Mouse (Mus musculus): ENCODE measurements around the gene Gnb1. TPM values are rescaled to one million over a fixed set of nuclear protein-coding genes. Genes with fewer than 3 reads are reported as not detected.

Gene Gnb1
- total RNA-seq, 4 experiments from 2014 or later, result 790 to 898 (median 858) TPM

DNA sequence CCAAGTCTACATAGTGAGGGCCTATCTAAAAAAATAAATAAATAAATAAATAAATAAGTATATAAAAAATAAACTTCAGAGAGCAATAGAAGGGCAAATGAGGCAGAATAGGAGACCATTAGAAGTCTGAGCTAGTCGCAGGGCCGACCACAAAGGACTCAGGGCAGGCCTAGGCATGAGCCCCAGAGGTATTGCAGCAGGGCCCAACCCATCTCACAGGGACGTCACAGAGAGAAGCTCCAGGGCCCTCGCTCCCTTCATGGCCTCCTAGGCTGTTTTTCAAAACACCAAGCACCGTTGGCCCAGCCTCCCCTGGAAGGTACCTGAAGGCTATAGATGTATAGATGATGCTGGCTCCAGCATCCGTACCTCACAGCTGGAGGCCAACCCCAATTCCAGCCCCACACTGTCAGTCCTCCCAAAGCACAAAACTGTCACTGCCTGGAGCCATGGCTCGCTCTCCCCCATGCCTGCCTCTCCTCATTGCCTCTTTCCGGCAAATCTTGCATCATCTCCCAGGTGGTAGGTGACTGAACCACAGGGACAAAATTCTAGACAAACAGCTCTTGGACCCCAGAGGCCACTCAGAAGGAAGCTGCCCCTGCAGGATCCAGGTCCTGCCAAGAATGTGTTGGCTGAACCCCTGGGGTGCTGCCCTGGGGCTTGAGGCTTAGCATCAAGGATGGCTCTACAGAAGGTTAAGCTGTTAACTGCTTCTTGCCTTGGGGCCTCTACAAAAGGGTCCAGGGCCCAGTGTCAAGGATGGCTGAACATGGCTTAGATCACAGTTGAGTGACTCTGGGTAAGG lies 8.2 kb upstream of the Gnb1 start:
- DNase-seq (ENCODE audit: low spot score in 2 of 2), result no peak

GRCm38 (mm10) chr4:155485521-155485920 lies 5.6 kb upstream of the Gnb1 start:
- DNase-seq (ENCODE audit: low spot score in 2 of 2), result no peak

- DNase-seq (ENCODE audit: low spot score in 2 of 2), result no peak
Observed at GRCm38 (mm10) chr4:155487746-155488145, 3.4 kb upstream of the Gnb1 start.

DNA sequence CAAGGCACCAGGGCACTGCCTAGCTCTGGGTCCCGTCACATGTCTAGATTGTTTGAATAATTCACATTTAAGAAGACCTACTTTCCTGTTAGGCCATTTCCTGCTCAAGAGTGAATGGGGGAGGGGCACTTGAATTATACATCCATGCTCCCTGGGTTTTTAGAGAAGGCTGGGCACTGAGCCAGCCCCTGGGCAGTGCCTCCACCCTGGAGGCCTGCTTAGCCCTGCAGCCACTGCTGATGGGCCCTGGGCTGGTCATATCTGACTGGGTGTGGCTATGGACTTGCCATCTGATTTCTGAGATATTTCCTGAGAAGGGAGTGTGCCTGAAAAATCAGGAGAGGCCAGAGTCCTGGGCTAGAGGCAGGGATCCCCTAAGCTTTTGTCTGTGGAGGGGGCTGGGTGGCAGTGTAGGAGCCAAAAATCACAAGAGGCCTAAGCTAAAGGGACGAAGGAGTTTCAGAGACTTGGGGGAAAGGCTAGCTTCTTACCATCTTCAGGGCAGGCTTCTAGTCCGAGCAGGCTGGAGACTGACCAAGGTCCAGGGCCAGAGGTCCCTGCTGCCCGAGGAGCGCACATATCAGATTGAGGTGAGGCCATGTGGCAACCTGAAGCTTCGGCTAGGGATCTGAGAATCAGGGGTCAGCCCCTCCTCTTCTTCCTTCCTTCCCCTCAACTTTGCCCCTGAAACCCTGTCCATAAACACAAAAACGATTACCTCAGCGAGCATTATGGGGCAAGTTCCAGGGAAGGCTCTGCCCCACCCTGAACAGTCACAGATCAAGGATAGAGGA lies 2.7 kb upstream of the Gnb1 start:
- DNase-seq (ENCODE audit: low spot score in 2 of 2), result peak in 1 of 2 experiments; percentile 52

- no peak for DNase-seq (ENCODE audit: low spot score in 2 of 2)
Observed at GRCm38 (mm10) chr4:155489101-155489970, 1.8 kb upstream of the Gnb1 start.

- DNase-seq (ENCODE audit: low spot score in 2 of 2), result no peak
Observed at GRCm38 (mm10) chr4:155490456-155490855, 705 bp upstream of the Gnb1 start.

DNA sequence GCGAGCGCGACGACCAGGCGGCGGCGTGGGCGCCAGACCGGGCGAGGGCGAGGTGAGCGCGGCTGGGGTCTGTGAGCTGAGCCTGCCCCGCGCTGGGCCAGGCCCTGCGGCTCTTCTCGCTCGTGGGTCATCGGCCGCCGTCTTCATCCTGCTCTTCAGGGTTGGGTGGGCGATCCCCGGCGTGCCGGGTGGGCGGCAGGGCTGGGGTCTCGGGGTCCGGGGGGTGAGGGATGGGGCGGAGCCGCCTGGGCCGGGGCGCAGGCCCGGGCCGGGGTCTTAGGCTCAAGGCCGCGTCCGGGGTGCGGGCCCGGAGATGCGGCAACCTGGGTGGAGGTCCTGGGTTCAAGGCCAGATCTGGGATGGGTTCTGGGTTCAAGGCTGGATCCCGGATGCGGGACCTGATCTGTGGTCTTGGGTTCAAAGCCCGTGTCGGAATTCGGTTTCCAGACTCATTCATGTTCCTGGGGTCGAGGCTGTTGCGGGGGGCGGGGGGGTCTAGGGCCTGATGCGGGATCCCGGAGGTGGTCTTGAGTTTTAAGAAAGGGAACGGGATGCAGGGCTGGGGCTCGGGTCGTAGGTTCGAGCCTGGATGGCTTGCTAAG lies 469 bp downstream of the Gnb1 start:
- peak in 1 of 2 experiments; percentile 30 for DNase-seq (ENCODE audit: low spot score in 2 of 2)

DNA sequence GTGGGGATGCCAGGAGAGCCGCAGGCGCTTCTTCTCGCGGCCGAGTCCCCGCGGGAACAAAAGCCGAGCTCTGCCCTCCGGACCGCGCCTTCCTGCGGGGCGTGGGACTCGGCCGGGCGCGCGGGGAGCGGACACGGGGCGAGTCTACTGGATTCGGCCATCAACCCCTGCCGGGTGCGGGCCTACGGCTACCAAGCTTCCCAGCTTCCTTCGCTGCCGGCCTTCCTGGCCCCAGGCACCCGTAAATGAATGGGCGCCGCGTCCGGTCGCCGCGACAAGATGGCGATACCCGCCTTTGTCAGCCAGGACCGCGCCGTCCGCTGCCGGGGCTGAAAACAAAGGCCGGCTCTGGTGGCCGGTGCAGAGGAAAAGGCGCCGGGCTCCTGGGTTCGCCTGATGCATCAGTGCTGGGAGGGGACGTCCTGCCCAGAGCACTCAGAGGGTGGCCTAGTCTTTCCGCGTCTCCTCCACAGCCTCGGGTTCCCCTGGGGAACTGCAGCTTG lies 1.0 kb downstream of the Gnb1 start:
- DNase-seq (ENCODE audit: low spot score in 2 of 2), result peak in 1 of 2 experiments; percentile 30

- DNase-seq (ENCODE audit: low spot score in 2 of 2), result no peak
Observed at GRCm38 (mm10) chr4:155494891-155495290, 3.7 kb downstream of the Gnb1 start.

GRCm38 (mm10) chr4:155497963-155498362 lies 6.8 kb downstream of the Gnb1 start:
- no peak for DNase-seq (ENCODE audit: low spot score in 2 of 2)

DNA sequence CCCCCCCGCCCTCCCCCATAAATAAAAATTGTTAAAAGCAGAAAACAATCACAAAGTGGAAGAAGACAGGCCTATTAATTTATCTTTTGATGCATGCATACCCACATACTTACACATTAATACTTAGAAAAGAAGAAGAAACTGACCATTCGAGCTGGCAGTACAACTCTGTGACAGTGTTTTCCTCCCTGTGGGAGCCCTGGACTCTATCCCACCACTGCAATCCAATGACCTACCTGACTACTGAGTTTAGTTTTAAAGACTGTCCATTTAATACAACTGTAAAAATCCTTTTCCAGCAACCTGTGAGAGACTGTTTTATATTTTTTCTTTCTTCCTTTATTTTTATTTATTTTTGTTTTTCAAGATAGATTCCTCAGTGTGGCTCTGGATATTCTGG lies 10.0 kb downstream of the Gnb1 start:
- DNase-seq (ENCODE audit: low spot score in 2 of 2), result no peak

DNA sequence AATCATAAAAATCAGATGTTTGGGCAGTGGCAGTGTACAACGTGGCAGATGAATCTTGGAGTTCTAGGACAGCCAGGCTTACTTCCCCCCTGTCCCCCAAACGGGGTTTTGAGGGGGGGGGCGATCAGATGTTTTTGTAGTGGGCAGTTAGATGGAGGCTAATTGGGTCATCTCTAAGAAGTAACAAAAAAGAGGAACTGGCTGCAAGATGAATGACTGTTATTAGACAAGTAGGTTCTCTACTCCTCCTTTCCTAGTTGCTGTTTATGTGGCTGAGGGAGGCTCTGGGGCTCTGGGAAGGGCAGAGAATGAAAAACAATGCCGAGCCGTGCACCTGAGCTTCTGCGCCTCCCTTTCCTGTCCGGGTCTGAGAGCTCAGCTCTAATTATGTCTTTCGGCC lies 13.9 kb downstream of the Gnb1 start:
- no peak for DNase-seq (ENCODE audit: low spot score in 2 of 2)

DNA sequence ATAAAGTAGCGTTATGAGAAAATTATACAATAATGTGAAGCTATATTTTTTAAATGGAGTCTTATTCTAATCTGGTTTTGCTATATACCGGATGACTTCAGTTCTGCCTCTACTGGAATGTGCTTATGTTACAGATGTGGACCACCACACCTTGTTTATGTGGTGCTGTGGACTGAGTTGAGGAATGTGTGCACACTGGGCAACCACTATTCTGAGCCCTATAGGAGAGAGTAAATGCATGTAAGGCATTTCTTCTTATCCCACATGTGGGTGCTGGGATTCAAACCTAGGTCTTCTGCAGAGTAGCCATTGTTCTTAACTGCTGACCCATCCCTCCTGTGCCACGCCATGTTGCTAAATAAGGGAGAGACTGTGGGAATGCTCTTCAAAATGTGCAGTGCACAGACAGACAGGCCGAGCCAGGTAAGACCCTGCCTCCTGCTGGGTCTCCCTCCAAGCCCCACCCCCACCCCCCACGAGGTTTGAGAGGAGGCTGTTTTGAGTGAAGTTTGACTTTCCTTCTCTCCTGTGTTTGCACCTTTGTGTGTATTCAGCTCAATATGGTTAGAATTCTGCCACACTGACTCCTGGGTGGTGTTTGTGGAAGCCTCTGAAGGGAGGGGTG lies 14.6 kb downstream of the Gnb1 start:
- DNase-seq (ENCODE audit: low spot score in 2 of 2), result no peak

DNA sequence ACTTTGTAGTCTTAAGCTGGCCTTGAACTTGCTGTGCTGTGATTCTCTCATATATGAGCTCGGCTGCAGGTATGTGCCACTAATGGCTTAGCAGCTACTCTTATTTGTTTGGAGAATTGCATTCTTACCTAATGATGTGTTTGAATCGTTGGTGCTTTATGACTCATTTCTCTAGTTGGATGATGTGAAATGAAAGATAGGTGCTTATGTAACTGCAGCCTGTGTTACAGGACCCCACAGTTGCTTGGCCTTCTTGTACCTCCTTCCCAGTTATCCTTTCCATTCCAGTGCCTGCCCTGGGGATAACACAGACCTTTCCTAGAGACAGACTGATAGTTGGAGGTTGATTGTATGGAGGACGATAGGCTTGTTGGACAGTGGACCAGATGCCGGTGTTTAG lies 17.5 kb downstream of the Gnb1 start:
- no peak for DNase-seq (ENCODE audit: low spot score in 2 of 2)

DNA sequence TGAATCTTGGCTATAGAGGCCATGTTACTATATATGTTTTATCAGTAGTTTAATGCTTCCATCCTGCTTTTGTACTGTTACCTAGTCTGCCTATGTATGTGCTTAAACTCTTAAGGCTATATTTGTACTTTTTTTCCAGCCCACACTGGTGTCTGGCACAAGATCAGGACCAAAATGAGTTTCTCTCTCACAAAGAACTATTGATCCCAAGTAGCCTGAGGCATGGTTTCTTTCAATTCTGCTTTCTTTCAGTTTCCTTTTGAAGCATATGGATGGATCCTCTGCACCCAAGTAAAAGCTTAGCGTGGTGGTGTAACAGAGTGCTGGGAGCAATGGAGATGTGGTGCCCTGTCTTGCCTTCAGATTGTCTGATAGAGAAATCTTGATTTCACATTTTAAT lies 19.8 kb downstream of the Gnb1 start:
- DNase-seq (ENCODE audit: low spot score in 2 of 2), result no peak

GRCm38 (mm10) chr4:155514810-155515209 lies 23.6 kb downstream of the Gnb1 start:
- DNase-seq (ENCODE audit: low spot score in 2 of 2), result no peak

- no peak for DNase-seq (ENCODE audit: low spot score in 2 of 2)
Observed at GRCm38 (mm10) chr4:155517948-155518517, 26.9 kb downstream of the Gnb1 start.

GRCm38 (mm10) chr4:155522327-155522726 lies 31.2 kb downstream of the Gnb1 start:
- DNase-seq (ENCODE audit: low spot score in 2 of 2), result no peak

DNA sequence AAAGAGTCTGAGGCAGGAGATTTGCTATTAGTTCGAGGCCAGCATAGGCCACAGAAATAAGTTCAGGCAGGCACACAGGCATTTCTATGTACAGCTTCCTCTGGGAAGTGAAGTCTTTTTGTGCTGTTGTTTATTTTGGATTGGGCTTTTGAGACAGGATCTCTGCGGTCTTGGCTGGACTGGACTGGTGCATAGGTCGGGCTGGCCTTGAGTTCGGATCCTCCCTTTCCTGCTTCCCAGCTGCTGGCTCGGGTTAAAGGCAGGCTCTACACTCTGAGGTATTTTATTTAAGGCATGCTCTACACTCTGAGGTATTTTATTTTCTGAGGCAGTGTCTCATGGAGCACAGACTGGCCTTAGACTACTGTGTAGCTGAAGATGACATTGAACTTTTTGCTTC lies 34.6 kb downstream of the Gnb1 start:
- DNase-seq (ENCODE audit: low spot score in 2 of 2), result no peak

DNA sequence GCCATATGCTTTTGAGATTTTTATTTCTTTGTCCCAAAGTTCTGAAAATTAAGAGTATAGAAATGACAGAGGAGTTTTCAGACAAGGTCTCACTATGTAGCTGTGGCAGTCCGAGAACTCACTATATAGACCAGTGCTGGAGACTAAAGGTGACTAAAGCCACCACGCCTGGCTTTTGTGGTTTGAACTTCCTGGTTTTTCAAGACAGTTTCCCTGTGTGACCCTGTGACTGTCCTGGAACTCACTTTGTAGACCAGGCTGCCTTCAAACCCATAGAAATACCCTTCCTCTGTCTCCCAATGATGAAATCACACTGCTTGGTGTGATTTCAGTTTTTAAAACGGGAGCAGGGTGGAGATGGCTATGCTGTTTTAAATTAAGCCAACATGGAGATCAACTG lies 38.1 kb downstream of the Gnb1 start:
- no peak for DNase-seq (ENCODE audit: low spot score in 2 of 2)

All from left cerebral cortex, adult 8-10 months (tissue).